Mouse (Mus musculus): ENCODE results near the gene Smlr1.

DNA sequence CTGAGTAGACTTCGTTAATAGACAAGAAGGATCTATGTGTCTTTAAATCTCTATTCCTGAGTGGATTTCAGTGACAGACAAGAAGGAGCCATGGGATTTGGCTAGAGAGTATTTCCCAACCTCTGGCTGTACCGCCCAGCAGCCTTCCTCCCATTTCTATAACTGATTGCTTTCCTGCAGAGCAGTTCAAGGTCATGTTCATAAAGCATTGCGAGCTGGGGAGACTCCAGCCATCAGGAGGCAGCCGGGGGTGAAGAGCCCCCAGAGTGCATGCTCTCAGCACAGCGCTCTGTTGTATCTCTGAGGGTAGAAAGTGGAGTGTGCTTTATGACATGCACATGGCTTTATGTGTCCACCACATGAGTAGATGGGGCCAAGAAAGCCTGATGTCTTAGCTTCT, 53.3 kb downstream of the Smlr1 start:
- TF ChIP-seq POLR2A (IDR thresholded peaks at IDR 0.05; ENCODE audit: extremely low read depth, insufficient read depth, low read length) (no peak), CTCF (IDR thresholded peaks at IDR 0.05; ENCODE audit: extremely low read depth, insufficient read depth, low read length) (no peak)
